Mouse (Mus musculus): ENCODE data around the gene Mllt6. TPM values are rescaled to one million over a fixed set of nuclear protein-coding genes. Genes with fewer than 3 reads are reported as not detected.

Mllt6 gene
- total and polyA plus RNA-seq, 3 experiments = 17.2 to 17.6 TPM; not detected in 1

GRCm38 (mm10) chr11:97658751-97659266, 4.4 kb upstream of the Mllt6 start:
- DNase-seq (ENCODE audit: low read depth, low spot score) = no peak
- H3K79me2 ChIP-seq (ENCODE audit: control insufficient read depth, insufficient read depth, low read length, poor library complexity) = peaks cover 9% of the 10 kb centered on the region; the same call in 1 of the 2 replicates
- peaks cover 0 to 7% of the 10 kb centered on the region in 2 experiments; a peak in 2 of 4 replicates for H3K36me3 ChIP-seq (ENCODE audit: control insufficient read depth in 1 of 2, insufficient read depth in 2 of 2, low read length in 2 of 2)
- H3K9me3 ChIP-seq (replicated peaks; ENCODE audit: insufficient read depth, low read length) = no peaks in the 10 kb centered on the region
- peak overlapping the region; percentile 13; the same call in 1 of the 2 replicates for H3K27ac ChIP-seq (ENCODE audit: control insufficient read depth, low read depth, low read length)
- H3K27me3 ChIP-seq (ENCODE audit: control insufficient read depth in 1 of 2, insufficient read depth in 2 of 2, low read length in 2 of 2) = no peaks in the 10 kb centered on the region
- H3K9ac ChIP-seq (ENCODE audit: control insufficient read depth, low read depth, low read length, poor library complexity, severe bottlenecking) = no peak overlapping the region; the same call in 1 of the 2 replicates
- peaks cover 8 to 13% of the 10 kb centered on the region in 2 experiments for H3K4me1 ChIP-seq (ENCODE audit: control insufficient read depth in 1 of 2, insufficient read depth in 2 of 2, low read length in 2 of 2)
- H3K4me3 ChIP-seq (ENCODE audit: control insufficient read depth in 1 of 2, insufficient read depth in 1 of 2, low read depth in 2 of 2, low read length in 2 of 2) = peak overlapping the region in 1 of 2 experiments; percentile 90; a peak in 1 of 4 replicates
- TF ChIP-seq SMC3 (IDR thresholded peaks at IDR 0.05; ENCODE audit: low read depth, low read length) (no peak), TBP (IDR thresholded peaks at IDR 0.05; ENCODE audit: low read depth, low read length) (peak; percentile 41; the same call in 1 of the 2 replicates)

GRCm38 (mm10) chr11:97659267-97659989, 3.8 kb upstream of the Mllt6 start:
- peaks cover 0 to 7% of the 10 kb centered on the region in 2 experiments; a peak in 2 of 4 replicates for H3K36me3 ChIP-seq (ENCODE audit: control insufficient read depth in 1 of 2, insufficient read depth in 2 of 2, low read length in 2 of 2)
- H3K9me3 ChIP-seq (replicated peaks; ENCODE audit: insufficient read depth, low read length) = no peaks in the 10 kb centered on the region
- H3K27ac ChIP-seq (ENCODE audit: control insufficient read depth, low read depth, low read length) = peak overlapping the region; percentile 45
- H3K4me1 ChIP-seq (ENCODE audit: control insufficient read depth in 1 of 2, insufficient read depth in 2 of 2, low read length in 2 of 2) = peaks cover 8 to 18% of the 10 kb centered on the region in 2 experiments
- H3K27me3 ChIP-seq (ENCODE audit: control insufficient read depth in 1 of 2, insufficient read depth in 2 of 2, low read length in 2 of 2) = no peaks in the 10 kb centered on the region
- peaks cover 11% of the 10 kb centered on the region; the same call in 1 of the 2 replicates for H3K79me2 ChIP-seq (ENCODE audit: control insufficient read depth, insufficient read depth, low read length, poor library complexity)
- peak overlapping the region; percentile 83 for H3K9ac ChIP-seq (ENCODE audit: control insufficient read depth, low read depth, low read length, poor library complexity, severe bottlenecking)
- TF ChIP-seq POLR2AphosphoS5 (IDR thresholded peaks at IDR 0.05; ENCODE audit: borderline replicate concordance, low read depth, low read length) = no peak
- 0 out of 2 replicates have a peak, but pooled peaks have one; percentile 11 for TF ChIP-seq MAX (IDR thresholded peaks at IDR 0.05; ENCODE audit: low read length)
- TF ChIP-seq KAT2A (conservative IDR thresholded peaks at IDR 0.05; ENCODE audit: low read depth, low read length) = no peak
- no peak for TF ChIP-seq BHLHE40 (IDR thresholded peaks at IDR 0.05; ENCODE audit: borderline replicate concordance, low read depth, low read length)
- TF ChIP-seq USF1 (IDR thresholded peaks at IDR 0.05; ENCODE audit: low read depth, low read length) = no peak
- DNase-seq (ENCODE audit: low read depth, low spot score) = peak; percentile 72
- peak overlapping the region; percentile 78 to 90 for H3K4me3 ChIP-seq (ENCODE audit: control insufficient read depth in 1 of 2, insufficient read depth in 1 of 2, low read depth in 2 of 2, low read length in 2 of 2)

DNA sequence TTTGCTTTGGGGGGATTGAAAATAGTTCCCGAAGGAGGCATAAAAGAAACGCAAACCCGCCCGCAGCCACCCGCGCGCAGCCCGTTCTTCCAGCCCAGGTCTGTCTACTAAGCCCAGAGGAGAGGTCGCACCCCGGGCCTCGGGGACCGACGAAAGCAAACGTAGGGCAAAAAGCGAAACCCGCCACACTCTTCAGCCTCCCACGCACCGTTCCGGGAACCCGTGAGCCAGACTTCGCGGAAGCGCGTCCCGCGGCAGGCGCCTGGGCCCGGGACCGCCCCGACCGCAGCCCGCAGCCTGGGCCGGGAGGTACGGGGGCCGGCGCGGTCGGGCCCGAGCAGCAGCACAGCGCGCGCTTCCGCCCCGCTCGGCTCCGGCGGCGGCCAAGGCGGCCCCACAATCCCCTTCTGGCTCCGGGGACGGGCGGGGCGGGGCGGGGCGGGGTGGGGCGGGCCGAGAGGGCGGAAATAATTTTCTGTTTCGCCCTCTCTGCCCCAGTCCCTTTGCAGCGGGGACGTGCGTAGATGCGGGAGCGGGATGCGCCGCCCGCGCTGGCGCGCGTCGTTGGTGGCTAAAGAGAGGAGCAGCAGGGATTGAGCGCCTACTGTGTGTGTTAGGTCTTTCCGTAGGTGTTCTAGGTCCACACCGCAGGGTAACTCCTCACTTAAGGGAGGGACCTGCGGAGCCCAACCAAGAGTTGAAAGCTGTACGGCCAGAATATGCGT, 3.1 kb upstream of the Mllt6 start:
- peak overlapping the region; percentile 83 for H3K9ac ChIP-seq (ENCODE audit: control insufficient read depth, low read depth, low read length, poor library complexity, severe bottlenecking)
- H3K4me1 ChIP-seq (ENCODE audit: control insufficient read depth in 1 of 2, insufficient read depth in 2 of 2, low read length in 2 of 2) = peaks cover 8 to 22% of the 10 kb centered on the region in 2 experiments
- H3K36me3 ChIP-seq (ENCODE audit: control insufficient read depth in 1 of 2, insufficient read depth in 2 of 2, low read length in 2 of 2) = peaks cover 0 to 7% of the 10 kb centered on the region in 2 experiments; a peak in 2 of 4 replicates
- no peaks in the 10 kb centered on the region for H3K9me3 ChIP-seq (replicated peaks; ENCODE audit: insufficient read depth, low read length)
- DNase-seq (ENCODE audit: low read depth, low spot score) = peak; percentile 85
- H3K27ac ChIP-seq (ENCODE audit: control insufficient read depth, low read depth, low read length) = peak overlapping the region; percentile 45
- peaks cover 11% of the 10 kb centered on the region for H3K79me2 ChIP-seq (ENCODE audit: control insufficient read depth, insufficient read depth, low read length, poor library complexity)
- peak overlapping the region; percentile 78 to 90 for H3K4me3 ChIP-seq (ENCODE audit: control insufficient read depth in 1 of 2, insufficient read depth in 1 of 2, low read depth in 2 of 2, low read length in 2 of 2)
- no peaks in the 10 kb centered on the region for H3K27me3 ChIP-seq (ENCODE audit: control insufficient read depth in 1 of 2, insufficient read depth in 2 of 2, low read length in 2 of 2)
- TF ChIP-seq ZMIZ1 (IDR thresholded peaks at IDR 0.05; ENCODE audit: low read depth, low read length) (0 out of 2 replicates have a peak, but pooled peaks have one; percentile 64), MXI1 (IDR thresholded peaks at IDR 0.05; ENCODE audit: low read depth, low read length) (peak; percentile 61), MYC (IDR thresholded peaks at IDR 0.05; ENCODE audit: low read depth, low read length) (peak; percentile 32; the same call in 1 of the 2 replicates), UBTF (IDR thresholded peaks at IDR 0.05; ENCODE audit: borderline replicate concordance, insufficient read depth, low read depth, low read length) (0 out of 2 replicates have a peak, but pooled peaks have one; percentile 61), CHD2 (IDR thresholded peaks at IDR 0.05; ENCODE audit: low read length) (no peak), SMC3 (IDR thresholded peaks at IDR 0.05; ENCODE audit: low read depth, low read length) (no peak), E2F4 (IDR thresholded peaks at IDR 0.05; ENCODE audit: borderline replicate concordance, low read depth, low read length) (no peak; the same call in 1 of the 2 replicates), NELFE (IDR thresholded peaks at IDR 0.05; ENCODE audit: low read depth, low read length) (peak; percentile 70), POLR2A (IDR thresholded peaks at IDR 0.05; ENCODE audit: control insufficient read depth in 1 of 2, insufficient read depth in 1 of 2, low read depth in 1 of 2, low read length in 2 of 2, poor library complexity in 1 of 2) (peak; percentile 63 to 91), RAD21 (IDR thresholded peaks at IDR 0.05; ENCODE audit: low read depth, low read length) (no peak), HCFC1 (IDR thresholded peaks at IDR 0.05; ENCODE audit: low read depth, low read length) (peak; percentile 75; the same call in 1 of the 2 replicates), CHD1 (IDR thresholded peaks at IDR 0.05; ENCODE audit: low read depth, low read length) (no peak; the same call in 1 of the 2 replicates), RCOR1 (IDR thresholded peaks at IDR 0.05; ENCODE audit: low read depth, low read length) (0 out of 2 replicates have a peak, but pooled peaks have one; percentile 18), TBP (IDR thresholded peaks at IDR 0.05; ENCODE audit: low read depth, low read length) (0 out of 2 replicates have a peak, but pooled peaks have one; percentile 23), MEF2A (IDR thresholded peaks at IDR 0.05; ENCODE audit: extremely low read depth, insufficient replicate concordance, low read depth, low read length, poor library complexity, severe bottlenecking) (no peak), POLR2AphosphoS2 (IDR thresholded peaks at IDR 0.05; ENCODE audit: low read length) (no peak)

All from MEL (cell line).